Mouse (Mus musculus) CD8-positive naive resting alpha-beta T cell, adult 2 months (primary cell): ENCODE data around the gene Gm49336.

Experiments used
- DNase-seq, 2 experiments: peaks; one replicate each; pipeline ENCODE4 v3.0.0; 2022; ENCODE audit warnings: low read depth in 2 of 2, low spot score in 2 of 2

Gene Gm49336

DNA sequence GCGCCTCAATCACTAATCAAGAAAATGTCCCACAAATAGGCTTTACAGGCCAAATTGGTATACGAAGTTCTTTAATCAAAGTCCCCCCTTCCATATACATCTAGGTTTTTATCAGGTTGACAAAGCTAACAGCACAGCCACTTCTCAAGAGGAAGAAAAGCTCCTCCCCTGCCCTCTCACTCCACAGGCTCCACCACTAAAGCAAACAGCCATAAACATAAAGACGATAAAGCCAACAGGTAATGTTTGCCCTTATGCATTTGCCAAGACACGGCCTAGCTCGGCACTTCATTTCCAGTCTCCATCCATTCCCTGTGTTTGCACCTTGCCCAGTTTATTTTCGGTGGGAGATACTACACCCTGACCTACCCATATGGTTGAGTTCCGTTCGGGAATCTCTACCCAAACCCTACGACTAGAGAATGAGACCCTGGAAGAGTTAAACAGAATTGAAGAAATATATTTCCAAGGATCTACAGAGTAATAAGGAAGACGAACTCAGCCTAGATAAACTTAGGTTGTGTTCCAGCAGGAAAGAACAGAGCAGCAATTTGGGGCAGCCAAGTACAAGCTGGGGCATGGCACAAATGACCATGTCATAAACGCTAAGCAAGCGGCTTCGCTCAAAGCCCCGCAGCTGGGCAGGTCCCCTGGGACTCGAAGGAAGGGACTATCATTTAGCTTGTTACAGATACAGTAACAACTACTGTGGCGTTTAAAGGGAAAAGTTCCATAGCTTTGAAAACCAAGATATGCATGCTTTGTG, 80.3 kb downstream of the Gm49336 start:
- DNase-seq: no peak

- no peak for DNase-seq
These were observed 87.9 kb downstream of the Gm49336 start for GRCm38 (mm10) chr14:60163367-60163766.
